Mouse (Mus musculus) heart, adult 2 months (tissue): ENCODE results near the gene Gm5678. TPM values are rescaled to one million over a fixed set of nuclear protein-coding genes. Genes with fewer than 3 reads are reported as not detected.

ENCODE experiments used
- DNase-seq, 2 experiments: peaks; one replicate each; pipeline ENCODE4 v3.0.0; 2021
- H3K27ac ChIP-seq: fragments of 200-600 bp; 2 replicates; pipeline ENCODE4 v1.8.1; 2022
- H3K27me3 ChIP-seq: fragments of 200-500 bp; 2 replicates; pipeline ENCODE4 v1.6.1; 2012; ENCODE audit warnings: mild to moderate bottlenecking, low read length, inconsistent platforms, mixed read lengths; ENCODE audit not compliant: control insufficient read depth, insufficient read depth
- H3K36me3 ChIP-seq: fragments of 200-500 bp; 2 replicates; pipeline ENCODE4 v1.6.1; 2012; ENCODE audit warnings: low read length, inconsistent platforms; ENCODE audit not compliant: control insufficient read depth, insufficient read depth
- H3K4me1 ChIP-seq: fragments of 200-500 bp; 2 replicates; pipeline ENCODE4 v1.6.1; 2011; ENCODE audit warnings: low read length; ENCODE audit not compliant: control insufficient read depth, insufficient read depth
- H3K4me3 ChIP-seq: fragments of 200-600 bp; 2 replicates; pipeline ENCODE4 v1.8.1; 2022
- H3K79me2 ChIP-seq: fragments of 200-500 bp; replicated peaks from 2 replicates; pipeline ENCODE4 v1.6.1; 2012; ENCODE audit warnings: mild to moderate bottlenecking, inconsistent platforms, low read length, moderate library complexity, mixed read lengths; ENCODE audit not compliant: control insufficient read depth, insufficient read depth
- H3K9ac ChIP-seq: fragments of 200-500 bp; 2 replicates; pipeline ENCODE4 v1.6.1; 2012; ENCODE audit warnings: low read depth, mild to moderate bottlenecking, control low read depth, inconsistent platforms, low read length, mixed read lengths
- CTCF ChIP-seq: fragments of 200-600 bp; IDR thresholded peaks from 2 replicates; pipeline ENCODE4 v1.8.1; 2022; ENCODE audit warnings: antibody characterized with exemption, mild to moderate bottlenecking, moderate library complexity
- EP300 ChIP-seq: fragments of 200-500 bp; IDR thresholded peaks from 2 replicates; pipeline ENCODE4 v1.6.1; 2011; ENCODE audit warnings: low read depth, low read length, control low read depth; ENCODE audit not compliant: insufficient read depth
- POLR2A ChIP-seq: fragments of 200-500 bp; IDR thresholded peaks from 2 replicates; pipeline ENCODE4 v1.6.1; 2011; ENCODE audit warnings: mild to moderate bottlenecking, low read depth, low read length, control low read depth; ENCODE audit not compliant: insufficient read depth
- WGBS: fragments of 180-500 bp; shearing (Covaris S2); methylation state at CpG from one replicate; pipeline ENCODE4 v1.1.7; 2018; 5-methylcytosine and 5-hydroxymethylcytosine counted together
- intact Hi-C: fragments of 180-260 bp; cut with DNase I; formaldehyde crosslinking; loops from one replicate; pipeline ENCODE4 v1.15.1; 2025
- polyA plus RNA-seq: library from polyadenylated mRNA; depleted of rRNA; stranded (reverse); fragments of >200 nt; gene quantifications from 2 replicates; pipeline ENCODE4 v1.2.3, GENCODE M21; 2012
- total RNA-seq, 2 experiments: library from RNA; stranded (reverse); gene quantifications; 2 replicates each; pipeline ENCODE4 v1.2.3; 2021

Gene Gm5678
- total and polyA plus RNA-seq, 3 experiments = 1.6 to 2.5 TPM; not detected in 1

DNA sequence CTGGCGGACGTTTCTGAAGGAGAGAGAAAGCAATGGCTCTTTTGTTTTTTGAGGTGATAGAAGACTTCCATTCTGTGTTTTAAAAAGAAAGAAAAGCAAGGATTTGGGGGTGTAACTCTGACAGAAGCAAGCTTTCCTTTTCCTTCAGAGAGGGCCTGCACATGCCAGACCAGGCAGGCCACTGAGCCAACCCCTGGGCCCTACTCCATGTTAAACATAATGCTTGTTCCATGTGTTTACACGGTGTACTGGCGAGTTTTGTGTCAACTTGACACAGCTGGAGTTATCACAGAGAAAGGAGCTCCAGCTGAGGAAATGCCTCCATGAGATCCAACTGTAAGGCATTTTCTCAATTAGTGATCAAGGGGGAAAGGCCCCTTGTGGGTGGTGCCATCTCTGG lies 39.6 kb upstream of the Gm5678 start:
- 61% methylated on average over 4 of the region's 4 CpGs for WGBS
- no peak overlapping the region for H3K4me3 ChIP-seq
- H3K9ac ChIP-seq = no peak overlapping the region
- DNase-seq = no peak
- TF ChIP-seq EP300 (no peak), POLR2A (no peak), CTCF (no peak)
- H3K4me1 ChIP-seq = no peaks in the 10 kb centered on the region
- intact Hi-C loops = no loop called here
- H3K36me3 ChIP-seq = no peaks in the 10 kb centered on the region
- H3K27ac ChIP-seq = no peak overlapping the region
- H3K27me3 ChIP-seq = no peaks in the 10 kb centered on the region
- H3K79me2 ChIP-seq = no peaks in the 10 kb centered on the region

DNA sequence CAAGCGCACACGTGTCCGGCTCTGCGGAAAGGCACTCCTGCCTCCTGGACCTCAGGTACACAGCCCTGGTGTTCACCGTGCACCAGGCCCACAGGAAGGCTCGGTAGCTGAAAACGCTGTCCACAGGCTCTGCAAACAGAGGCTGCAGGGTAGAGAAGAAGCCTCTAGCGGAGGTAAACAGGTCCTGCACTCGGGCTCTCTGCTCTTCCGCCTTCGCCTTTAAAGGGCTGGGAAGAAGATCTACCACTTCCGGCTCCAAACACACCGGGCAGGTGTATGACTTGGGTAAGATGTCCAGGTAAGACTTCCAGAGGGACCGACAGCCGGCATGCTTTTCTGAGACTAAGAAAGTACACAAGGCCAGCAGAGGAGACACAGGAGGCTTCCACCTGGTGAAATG lies 37.0 kb upstream of the Gm5678 start:
- H3K9ac ChIP-seq = no peak overlapping the region
- H3K27me3 ChIP-seq = no peaks in the 10 kb centered on the region
- no peak overlapping the region for H3K4me3 ChIP-seq
- 94% methylated on average over 15 of the region's 15 CpGs for WGBS
- intact Hi-C loops = no loop called here
- no peak for TF ChIP-seq POLR2A
- TF ChIP-seq EP300 = no peak
- TF ChIP-seq CTCF = no peak
- H3K27ac ChIP-seq = no peak overlapping the region
- no peaks in the 10 kb centered on the region for H3K36me3 ChIP-seq
- H3K4me1 ChIP-seq = no peaks in the 10 kb centered on the region
- no peaks in the 10 kb centered on the region for H3K79me2 ChIP-seq
- no peak for DNase-seq

DNA sequence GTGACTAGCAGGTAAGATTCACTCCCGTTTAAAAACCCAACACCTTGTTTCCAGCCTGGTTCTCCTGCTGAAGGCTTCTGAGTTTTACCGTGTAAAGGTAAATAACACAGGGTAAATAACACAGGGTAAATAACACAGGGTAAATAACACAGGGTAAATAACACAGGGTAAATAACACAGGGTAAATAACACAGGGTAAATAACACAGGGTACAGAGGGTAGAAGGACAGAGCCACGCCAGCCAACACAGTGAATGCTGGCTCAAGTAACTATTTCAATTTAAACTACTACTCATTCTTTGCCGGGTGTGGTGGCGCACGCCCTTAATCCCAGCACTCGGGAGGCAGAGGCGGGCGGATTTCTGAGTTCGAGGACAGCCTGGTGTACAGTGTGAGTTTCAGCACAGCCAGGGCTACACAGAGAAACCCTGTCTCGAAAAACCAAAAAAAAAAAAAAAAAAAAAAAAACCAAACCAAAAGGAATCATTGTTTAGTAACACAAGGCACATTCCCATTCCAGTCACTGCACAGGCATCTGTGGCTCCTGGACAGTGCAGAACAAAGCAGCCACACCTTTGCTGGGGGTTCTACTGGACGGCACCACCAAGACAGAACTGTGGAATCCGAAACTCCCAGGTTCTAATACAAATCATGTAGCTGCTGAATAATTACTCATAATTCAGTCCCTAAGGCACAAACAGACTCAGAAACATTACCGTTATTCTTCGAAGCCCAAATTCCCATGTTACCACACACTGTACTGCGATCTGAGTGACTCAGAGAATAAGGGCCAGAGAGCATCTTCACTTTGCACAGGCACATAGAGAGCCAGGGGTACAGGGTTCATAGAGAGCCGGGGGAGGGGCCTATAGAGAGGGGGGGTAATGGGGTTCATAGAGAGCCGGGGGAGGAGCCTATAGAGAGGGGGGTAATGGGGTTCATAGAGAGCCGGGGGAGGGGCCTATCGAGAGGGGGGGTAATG lies 36.2 kb upstream of the Gm5678 start:
- no peaks in the 10 kb centered on the region for H3K27me3 ChIP-seq
- intact Hi-C loops = no loop called here
- no peaks in the 10 kb centered on the region for H3K36me3 ChIP-seq
- no peak overlapping the region for H3K9ac ChIP-seq
- no peak overlapping the region for H3K27ac ChIP-seq
- TF ChIP-seq CTCF (no peak), POLR2A (no peak), EP300 (no peak)
- no peaks in the 10 kb centered on the region for H3K79me2 ChIP-seq
- no peak for DNase-seq
- H3K4me1 ChIP-seq = no peaks in the 10 kb centered on the region
- H3K4me3 ChIP-seq = no peak overlapping the region
- 93% methylated on average over 20 of the region's 20 CpGs for WGBS

DNA sequence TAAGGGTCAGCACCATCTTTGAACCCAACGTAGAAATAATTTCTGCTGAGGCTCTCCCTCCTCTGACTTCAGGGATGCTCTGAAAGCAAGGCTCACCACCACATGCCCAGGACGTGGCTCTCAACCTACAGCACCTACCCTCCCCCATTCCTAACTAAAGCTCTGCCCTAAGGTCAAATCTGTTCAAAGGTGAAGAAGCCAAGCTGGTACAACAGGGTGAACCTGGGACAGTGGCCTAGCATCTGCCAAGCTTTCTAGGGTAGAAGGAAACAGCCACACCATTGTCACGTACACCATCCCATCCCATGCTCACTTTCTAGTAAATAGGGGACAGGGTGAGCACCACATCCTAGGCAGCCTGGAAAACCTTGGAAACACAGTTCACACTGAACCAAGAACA lies 35.2 kb upstream of the Gm5678 start:
- Histone ChIP-seq H3K4me1 (no peaks in the 10 kb centered on the region), H3K79me2 (no peaks in the 10 kb centered on the region), H3K9ac (no peak overlapping the region), H3K27me3 (no peaks in the 10 kb centered on the region), H3K4me3 (no peak overlapping the region), H3K36me3 (no peaks in the 10 kb centered on the region), H3K27ac (no peak overlapping the region)
- no peak for TF ChIP-seq EP300
- no peak for TF ChIP-seq POLR2A
- TF ChIP-seq CTCF = no peak
- WGBS = 95% methylated on average over 3 of the region's 3 CpGs
- no peak for DNase-seq
- intact Hi-C loops = no loop called here

DNA sequence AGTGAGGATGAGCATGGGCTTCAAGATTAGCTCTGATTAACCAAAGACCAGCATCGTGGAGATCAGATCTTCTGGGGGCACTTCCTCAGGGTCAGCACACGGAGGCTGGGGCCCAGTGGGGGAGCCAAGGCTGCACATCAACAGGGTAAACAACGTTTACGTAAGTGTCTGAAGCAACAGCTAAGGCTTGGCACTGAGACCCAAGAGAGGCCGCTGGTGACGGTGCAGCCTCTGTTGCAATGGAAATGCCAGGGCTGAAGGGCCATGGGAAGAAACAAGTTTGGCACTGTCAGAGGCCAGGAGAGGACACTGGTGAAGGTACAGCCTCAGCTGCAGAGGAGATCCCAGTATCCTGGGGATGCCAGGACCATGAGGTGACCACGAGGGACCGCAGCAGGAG lies 34.5 kb upstream of the Gm5678 start:
- 92% methylated on average over 8 of the region's 8 CpGs for WGBS
- intact Hi-C loops = no loop called here
- no peak overlapping the region for H3K27ac ChIP-seq
- no peaks in the 10 kb centered on the region for H3K4me1 ChIP-seq
- H3K36me3 ChIP-seq = no peaks in the 10 kb centered on the region
- H3K79me2 ChIP-seq = no peaks in the 10 kb centered on the region
- no peak overlapping the region for H3K9ac ChIP-seq
- H3K27me3 ChIP-seq = no peaks in the 10 kb centered on the region
- H3K4me3 ChIP-seq = no peak overlapping the region
- TF ChIP-seq EP300 (no peak), POLR2A (no peak), CTCF (no peak)
- no peak for DNase-seq

DNA sequence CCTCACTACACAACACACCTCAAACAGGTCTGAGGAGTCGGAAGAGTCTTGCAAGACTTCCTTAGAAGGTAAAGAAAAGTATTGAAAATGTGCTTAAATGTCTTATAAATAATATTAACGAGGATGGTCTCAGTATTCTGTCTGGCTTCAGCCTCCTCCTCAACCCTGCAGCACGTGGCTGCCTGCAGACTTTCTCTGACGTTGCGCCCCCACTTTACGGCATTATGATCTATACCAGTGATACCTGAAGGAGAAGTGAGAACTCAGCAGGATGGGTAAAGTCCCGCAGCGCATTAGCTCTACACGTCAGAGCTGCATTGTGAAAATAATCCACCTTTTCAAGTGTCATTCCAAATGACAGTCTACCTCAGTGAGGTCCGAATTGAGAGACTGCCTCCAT lies 33.4 kb upstream of the Gm5678 start:
- no peaks in the 10 kb centered on the region for H3K27me3 ChIP-seq
- no peaks in the 10 kb centered on the region for H3K36me3 ChIP-seq
- TF ChIP-seq EP300 = no peak
- no peak for TF ChIP-seq POLR2A
- TF ChIP-seq CTCF = no peak
- H3K79me2 ChIP-seq = no peaks in the 10 kb centered on the region
- 95% methylated on average over 10 of the region's 10 CpGs for WGBS
- no peak for DNase-seq
- no peak overlapping the region for H3K27ac ChIP-seq
- H3K4me3 ChIP-seq = no peak overlapping the region
- H3K9ac ChIP-seq = no peak overlapping the region
- intact Hi-C loops = no loop called here
- H3K4me1 ChIP-seq = no peaks in the 10 kb centered on the region
